Mouse (Mus musculus) right cerebral cortex, postnatal 10 days (tissue): ENCODE measurements around the gene Dpy19l3.
A peak's percentile ranks its signal among the peaks of the same experiment; 100 is the strongest.

Source experiments
- DNase-seq, 2 experiments: peaks; one replicate each; pipeline ENCODE4 v3.0.0; 2021; ENCODE audit warnings: low spot score in 2 of 2

Gene Dpy19l3

DNA sequence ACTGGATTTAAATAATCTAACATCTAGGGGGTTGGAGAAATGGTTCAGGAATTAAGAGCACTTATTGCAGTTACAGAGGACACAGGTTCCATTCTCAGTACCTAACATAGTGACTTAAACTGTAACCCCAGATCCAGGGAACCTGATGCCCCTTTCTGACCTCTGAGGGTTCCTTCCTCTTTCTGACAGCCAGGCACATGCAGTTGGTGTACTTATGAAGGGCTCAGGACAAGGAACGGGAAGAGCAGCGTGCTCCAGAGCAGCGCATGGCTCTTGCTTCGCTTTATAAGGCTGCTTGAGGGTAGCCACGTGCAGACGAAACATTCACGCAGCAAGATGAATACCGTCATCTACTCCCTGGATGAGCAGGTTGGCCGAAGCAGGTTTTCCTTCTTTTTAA, 3.4 kb downstream of the Dpy19l3 start:
- no peak for DNase-seq

DNA sequence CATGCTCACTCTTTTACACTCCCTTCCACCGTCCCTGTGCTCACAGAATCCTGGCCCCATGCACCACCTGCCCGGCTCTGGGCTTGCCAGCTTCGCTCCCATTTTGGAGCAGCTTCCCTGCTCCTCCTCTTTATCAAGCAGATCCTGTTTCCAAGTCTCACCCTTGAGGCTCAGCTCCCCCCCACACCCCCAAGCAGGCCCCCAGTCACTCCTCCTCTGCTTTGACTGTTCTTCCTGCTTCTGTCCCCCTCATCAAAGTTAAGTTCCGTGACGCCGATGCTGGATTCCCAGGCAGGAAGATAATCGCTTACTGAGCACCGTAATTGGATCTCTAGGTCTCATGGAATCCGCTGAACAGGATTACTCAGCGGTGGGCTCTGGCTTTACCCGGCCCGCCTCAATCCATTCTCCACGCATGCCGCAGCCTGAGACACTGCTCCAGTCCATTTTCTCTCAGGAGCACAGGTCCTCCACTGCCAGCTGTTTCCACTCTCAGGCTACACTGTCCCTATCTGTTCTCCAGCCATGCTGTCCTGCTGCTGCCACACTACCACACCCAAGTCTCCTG, 6.8 kb downstream of the Dpy19l3 start:
- DNase-seq = no peak

DNA sequence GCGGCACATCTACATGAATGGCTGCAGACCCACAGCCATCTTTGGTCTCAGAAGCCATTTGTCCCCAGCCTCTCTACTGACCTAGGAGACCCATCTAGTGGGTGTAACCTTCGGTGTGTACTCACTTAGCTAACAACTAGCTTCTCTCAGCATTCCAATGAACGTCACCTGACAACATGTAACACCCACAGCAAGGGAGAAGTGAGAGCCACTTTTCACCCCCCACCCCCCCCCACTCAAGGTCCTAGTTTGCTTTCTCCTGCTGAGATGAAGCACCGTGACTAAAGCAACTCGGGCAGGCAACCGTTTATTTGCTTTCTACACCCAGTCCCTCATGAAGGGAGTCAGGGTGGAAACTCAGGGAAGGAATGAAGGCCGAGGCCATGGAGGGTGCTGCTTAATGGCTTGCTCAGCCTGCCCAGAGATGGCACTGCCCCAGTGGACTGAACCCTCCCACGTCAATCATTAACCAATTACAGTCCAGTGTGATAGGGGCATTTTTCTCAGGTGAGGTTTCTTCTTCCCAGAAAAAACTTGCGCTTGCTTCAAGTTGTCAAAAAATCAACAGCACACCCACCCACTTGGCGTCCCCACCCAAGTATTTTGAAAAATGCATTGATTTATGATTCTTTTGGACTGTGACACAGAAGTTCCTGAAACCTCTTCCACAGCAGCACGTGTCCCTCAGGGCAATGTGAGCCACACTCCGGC, 7.4 kb downstream of the Dpy19l3 start:
- no peak for DNase-seq

DNA sequence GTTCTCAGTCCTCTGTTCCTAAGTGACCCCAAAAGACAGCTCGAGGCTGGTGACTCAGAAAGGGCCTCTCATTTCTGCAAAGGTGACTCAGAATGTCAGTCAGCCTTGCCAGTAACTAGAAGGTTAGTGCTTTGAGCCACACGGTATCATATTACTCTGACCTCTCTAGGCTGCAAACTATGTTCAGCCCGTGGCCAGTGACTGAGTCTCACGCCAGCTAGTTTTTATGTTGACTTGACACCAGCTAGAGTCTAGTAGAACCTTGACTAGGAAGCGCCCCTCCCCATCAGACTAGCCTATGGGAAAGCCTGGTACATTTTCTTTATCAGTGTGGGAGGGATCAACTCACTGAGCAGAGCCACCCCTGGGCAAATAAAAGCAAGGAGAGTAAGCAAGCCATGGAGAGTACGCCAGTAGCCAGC, 9.0 kb downstream of the Dpy19l3 start:
- DNase-seq = no peak

DNA sequence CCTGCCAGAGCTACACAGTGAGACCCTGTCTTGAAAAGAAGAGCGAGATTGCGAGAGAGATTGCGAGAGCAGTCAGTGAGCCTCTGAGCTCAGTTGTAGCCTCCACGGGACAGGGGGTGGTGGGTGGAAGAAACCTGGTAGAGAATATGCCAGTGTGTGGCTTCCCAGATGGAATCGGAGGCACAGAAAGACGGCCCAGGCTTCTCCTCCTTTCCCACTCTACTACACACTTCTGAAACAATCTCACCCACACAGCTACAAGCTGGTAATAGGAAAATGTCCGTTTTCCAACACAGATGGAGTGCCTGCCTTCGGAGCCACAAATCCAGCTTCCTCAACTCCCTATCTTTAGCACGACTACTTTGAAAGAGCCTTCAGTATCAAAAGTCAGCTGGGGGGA, 9.5 kb downstream of the Dpy19l3 start:
- DNase-seq = peak; percentile 72 to 84

DNA sequence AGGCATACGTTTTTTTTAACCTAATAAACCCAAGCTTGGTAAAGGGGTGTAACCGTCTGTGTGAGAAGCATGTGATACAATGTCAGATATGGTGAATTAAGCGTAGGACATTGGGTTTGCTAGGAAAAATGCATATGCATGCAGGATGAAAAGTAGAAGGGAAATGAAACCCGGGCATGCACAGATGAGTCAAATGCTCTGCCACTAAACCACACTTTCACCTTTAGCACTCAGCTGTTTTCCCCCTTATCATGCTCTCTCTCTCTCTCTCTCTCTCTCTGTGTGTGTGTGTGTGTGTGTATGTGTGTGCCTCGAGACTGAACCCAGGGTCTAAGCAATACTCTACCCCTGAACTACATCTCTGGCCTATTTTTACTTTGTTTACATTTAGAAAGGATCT, 11.9 kb downstream of the Dpy19l3 start:
- no peak for DNase-seq

DNA sequence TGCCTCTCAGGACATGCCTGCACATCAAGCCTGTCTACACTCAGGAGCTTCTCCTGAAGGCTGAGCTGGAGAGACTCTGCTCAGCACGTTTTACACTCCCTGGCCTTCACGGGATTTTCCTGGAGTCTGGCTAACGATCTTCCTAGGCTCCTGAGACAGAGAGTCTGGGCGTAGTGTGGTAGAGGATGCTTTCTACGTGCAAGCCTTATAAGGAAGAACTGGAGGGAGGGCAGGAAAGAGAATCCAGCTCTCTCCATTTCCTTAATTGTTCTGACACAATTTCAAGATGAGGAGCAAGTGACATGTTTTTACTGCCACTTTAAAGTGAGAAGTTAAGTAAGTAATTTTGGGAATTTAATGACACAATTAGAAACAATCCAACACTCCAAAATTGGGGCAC, 12.4 kb downstream of the Dpy19l3 start:
- DNase-seq = no peak

DNA sequence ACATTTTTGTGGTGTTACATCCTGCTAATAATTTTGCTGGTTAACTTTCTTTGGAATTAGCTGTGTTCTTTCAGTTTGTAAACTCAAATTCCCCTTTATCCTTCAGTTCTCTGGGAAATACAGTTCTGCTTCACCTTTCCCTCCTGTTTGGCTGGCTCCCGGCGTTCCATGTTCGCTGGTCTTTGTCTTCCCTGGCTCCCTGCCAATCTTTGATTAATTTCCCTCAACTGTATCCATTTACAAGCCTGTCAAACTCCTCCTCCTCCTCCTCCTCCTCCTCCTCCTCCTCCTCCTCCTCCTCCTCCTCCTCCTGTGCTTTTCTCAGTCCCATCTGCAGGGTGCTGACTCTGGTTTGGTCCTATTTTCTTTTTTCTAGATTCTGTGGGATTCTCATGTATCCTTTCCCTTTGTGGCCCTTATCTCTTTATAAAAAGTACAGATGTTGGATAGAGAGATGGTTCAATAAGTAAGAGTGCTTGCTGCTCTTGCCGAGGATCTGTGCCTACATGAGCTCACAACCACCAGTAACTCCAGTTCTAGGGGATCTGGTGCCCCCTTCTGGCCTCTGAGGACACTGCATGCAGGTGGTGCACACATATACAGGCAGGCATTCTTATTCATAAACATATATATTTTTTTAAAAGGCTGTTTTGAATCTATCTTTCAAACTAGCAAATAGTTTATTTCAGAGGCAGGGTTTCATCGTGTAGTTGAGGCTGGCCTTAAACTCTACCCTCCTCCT, 13.6 kb downstream of the Dpy19l3 start:
- peak; percentile 66 to 70 for DNase-seq

DNA sequence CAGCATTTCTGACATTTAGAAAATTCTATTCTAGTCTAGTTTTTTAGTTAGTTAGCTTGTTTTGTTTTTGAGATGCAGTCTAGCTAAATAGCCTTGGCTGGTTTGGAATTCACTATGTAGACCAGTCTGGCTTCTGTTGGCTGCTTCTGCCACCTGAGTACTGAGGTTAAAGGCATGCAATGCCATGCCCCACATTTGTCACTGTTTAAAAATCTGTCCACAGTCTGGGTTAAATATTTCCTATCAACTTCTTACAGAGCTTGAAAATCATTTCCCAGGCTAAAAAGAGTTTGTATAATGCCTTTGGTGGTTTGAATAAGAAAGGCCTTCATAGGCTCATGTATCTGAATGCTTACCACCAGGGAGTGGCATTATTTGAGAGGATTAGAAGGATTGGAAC, 15.4 kb downstream of the Dpy19l3 start:
- DNase-seq = no peak

DNA sequence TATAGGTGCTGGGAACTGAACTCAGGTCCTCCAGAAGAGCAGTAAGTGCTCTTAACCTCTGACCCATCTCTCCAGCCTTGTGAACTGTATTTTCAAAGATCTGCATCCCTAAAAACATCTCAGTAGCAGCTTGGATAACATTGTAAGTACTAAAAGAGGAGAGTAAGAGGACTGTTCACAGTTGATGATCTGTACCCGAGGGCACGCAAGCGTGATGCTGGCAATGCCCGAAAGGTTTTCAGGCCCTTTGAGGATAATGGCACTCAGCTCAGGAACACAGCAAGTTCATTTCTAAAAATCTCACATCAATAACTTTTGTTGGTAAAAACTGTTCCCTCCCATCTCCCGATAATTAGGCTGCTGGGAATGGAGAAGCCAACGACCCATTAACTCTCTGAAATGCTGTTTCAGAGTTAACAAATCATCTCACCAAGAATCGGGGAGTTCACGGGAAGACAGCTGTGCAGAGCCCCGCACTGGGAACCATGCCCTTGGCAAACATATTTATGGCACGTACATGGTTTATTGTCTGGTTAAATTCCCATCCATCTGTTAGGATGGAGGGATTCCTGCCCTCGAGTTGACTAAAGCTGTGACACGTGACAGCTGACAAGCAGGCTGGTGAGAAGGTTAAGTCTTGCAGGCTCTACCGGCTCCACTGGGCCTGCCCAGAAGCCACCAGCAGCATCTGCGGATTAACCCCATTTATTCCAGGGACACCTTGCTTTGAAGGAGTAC, 20.8 kb downstream of the Dpy19l3 start:
- DNase-seq = peak in 1 of 2 experiments; percentile 42

DNA sequence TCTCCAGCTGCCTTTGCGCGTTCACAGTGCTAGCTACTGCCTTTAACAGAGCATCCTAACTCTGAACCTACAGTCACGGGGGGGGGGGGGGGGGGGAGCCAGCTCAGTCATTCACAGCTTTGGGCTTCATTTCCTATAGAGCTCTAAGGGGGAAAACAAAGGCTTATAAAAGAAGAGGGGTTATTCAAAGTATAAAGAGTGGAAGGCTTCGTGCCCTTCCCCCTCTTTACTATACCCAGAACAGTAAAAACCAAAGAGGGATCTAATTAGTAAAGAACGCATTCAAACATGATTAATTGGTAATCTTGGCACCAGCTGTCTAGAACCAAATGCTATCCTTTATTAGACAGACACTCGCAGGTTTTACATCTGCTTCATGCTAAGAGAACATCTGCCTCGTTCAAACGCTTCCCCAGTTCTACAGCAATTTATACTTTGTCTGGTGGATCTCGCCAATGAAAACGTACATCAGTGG, 21.6 kb downstream of the Dpy19l3 start:
- DNase-seq = no peak

DNA sequence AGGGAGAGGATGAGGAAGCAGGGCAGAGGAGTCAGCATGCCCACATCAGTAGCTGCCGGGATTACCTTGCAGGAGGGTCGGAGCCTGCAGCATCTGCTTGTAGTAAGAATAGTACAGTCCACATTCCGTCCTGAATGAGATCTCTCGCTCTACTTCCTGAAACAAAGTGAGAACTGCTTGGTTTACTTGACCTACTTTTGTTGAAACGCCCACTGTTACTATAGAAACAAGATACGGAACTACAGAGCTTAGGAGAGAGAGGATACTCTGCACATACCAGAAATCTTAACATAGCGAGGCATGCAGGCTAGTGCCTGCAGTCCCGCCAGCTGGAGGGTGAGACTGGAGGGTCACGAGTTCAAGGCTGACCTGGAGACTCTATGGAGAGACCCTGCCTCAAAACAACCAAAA, 24.6 kb downstream of the Dpy19l3 start:
- peak in 1 of 2 experiments; percentile 66 for DNase-seq

DNA sequence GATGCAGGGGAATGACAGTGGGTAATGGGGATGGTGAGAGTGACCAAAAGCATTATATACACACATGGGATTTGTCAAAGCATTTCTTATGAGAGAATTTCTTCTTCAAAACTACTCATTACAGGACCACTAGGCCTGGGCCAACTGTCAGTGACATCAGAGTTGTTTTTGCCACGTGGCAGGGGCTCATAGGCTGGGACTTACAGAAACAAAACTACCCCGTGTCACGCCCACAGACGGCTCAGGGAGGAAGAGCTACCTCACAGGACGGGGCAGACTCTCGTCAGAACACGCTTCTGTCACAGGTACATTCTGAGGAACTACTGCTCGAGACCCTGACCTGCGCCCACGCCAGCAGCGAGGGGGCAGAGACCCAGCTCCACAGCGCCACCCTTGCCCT, 25.9 kb downstream of the Dpy19l3 start:
- no peak for DNase-seq

DNA sequence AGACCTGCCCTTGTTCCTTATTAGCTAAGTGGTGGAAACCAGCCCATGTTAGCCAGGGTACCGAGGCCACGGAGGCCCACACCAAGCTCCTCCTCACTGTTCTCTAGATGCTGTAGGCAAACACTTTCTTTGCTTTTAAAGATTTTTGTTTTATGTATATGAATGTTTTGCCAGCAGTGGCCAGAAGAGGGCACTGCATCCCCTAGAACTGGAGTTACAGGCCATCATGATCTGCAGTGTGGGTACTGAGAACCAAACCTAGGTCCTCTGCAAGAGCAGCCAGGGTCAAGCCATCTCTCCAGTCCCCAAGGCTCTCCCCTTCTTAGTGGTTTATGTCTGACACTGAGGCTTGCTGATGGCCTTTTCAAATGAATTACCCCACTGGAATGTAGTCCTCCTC, 31.2 kb downstream of the Dpy19l3 start:
- DNase-seq = no peak

DNA sequence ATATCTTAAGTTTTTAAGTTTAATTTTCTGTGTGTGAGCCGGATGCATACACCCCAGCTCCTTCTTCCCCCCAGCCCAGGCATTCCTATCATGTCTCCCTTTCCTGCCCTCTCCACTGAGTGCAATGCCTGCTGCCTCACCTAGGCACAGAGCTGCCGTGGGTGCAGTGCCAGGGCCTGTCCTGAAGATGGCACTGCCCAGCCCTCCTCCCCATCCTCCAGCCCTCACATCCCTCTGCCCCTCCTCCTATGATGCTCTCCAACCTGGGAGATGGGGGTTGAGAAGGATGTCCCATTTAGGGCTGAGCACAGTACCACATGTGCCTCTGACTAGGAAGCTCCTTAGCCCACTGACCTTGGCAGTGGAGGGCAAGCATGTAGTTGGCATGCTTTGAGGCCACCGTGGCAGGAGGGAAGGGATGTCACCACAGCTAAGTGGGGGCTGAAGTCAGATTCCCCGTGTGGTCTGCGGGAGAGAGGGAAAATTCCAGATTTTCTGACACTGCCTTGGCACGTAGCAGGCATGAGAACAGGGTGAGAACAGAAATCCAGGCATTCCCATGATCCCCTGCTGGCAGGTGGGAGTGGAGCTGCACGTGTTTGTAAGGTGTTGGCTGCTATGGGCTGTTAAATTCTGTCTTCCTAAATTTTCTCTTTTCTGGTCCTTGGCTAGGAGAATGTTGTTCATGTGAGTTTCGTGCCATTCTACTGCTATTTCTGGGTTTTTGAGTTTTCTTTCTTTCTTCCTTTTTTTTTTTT, 35.7 kb downstream of the Dpy19l3 start:
- no peak for DNase-seq

DNA sequence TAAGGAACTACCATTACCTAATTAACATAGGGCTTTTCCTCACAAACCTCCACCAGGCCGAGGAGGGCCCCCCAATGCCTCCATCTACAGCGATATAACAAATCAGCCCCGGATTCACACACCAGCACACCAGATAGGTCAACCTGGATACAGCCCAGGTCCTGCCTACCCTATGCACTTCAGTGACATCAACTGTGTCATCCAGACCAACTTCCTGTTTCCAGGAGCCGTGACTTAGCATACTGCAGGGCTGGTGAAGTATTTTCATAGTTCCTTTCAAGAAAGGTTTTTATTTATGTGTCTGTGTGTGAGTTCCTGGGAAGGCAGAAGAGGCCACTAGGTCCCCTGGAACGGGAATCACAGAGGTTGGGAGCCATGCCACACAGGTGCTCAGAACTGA, 43.9 kb downstream of the Dpy19l3 start:
- DNase-seq = no peak

DNA sequence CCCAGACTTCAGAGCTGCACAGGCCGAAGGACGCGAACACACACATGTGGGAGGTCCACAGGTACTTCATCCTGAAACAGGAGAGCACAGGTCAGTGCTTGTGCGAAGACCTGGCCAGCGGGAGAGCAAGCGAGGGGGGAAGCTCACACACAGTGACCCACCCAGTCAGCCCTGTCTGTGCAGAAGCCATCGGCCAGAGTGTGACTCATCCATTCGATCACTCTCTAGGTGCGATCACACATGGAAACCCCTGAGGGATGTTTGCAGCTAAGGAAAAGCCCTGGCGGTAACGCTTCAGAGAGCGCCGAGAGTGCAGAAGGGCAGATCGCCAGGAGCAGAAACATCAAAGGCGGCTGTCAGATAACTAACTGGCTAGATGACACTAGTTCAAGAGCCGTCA, 46.2 kb downstream of the Dpy19l3 start:
- no peak for DNase-seq

DNA sequence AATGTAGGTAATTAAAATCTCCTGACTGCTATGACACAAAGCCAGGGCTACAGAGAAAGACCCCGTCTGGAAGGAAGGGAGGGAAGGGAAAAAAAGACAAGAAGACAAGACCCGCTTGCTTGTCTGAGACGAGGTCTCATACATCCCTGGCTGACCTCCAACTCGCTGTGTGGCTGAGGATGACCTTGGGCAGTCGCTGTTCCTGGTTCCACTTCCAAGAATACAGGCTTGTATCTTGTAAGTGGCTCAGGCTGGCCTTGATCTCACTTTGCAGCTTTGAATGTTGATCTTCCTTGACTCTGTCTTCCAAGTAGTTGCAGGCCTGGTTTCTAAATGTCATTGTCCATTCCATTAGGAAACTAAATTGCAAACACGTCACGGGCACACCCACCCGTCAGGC, 55.2 kb downstream of the Dpy19l3 start:
- no peak for DNase-seq

DNA sequence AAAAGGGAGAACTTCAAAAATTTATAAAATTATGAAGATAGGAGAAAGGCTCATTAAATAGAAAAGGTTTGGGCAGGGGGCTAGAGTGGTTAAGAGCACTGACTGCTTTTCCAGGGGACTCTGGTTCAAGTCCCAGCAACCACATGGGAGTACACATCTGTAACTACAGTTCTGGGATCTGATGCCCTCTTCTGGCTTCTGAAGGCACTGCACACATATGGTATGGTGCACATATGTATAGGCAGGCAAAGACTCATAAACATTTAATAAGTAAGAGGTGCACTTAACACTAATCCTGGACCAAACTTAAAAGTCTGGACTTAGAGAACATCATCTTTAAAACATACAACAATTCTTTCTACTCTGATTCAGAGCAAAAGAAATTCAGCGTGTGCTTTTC, 56.2 kb downstream of the Dpy19l3 start:
- no peak for DNase-seq

DNA sequence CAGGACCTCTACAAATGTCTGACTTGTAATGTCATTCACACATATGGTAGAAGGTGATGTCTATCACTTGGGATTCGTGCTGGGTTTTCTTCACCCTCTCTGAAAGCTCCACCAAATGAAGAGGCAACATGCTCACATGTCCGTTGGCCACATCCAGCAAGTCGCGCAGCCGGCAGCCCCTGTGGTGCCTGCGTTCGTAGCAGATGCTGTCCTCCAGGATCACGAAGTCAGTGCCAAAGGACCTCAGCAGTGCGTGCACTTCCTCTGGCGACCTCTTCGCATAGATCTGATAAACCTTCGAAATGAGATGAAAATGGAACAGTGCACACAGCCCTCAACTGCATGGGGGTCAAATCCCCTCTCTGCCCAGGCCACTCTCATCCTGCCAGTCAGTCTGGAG, 61.6 kb downstream of the Dpy19l3 start:
- DNase-seq = no peak

DNA sequence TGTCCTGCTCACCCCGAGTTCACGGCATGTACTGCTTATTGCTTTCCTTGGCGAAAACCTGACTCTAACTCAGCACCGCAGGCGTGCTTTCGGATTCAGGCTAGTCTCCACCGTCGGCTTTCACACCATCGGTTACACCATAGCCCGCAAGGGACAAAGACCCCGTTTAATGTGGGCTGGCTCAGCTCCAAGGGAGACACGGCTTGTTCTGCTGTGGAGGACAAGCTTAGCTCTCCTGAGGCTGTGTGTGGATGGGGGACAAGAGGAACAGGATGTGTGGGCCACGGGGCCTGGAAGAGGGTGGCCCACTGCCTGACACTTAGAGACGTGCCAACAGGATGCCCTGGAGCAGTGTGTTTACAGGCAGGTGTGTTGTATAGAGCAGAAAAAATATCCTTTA, 62.1 kb downstream of the Dpy19l3 start:
- peak; percentile 51 to 57 for DNase-seq
